Mouse (Mus musculus) MN1 (cell line): ENCODE measurements around the gene Rtn4rl2.

Experiments used
- DNase-seq: peaks from one replicate; pipeline ENCODE4 v3.0.0-alpha.2; 2016; ENCODE audit warnings: low spot score

The Rtn4rl2 gene

GRCm38 (mm10) chr2:84845226-84845625 lies 41.3 kb downstream of the Rtn4rl2 start:
- DNase-seq = no peak

- no peak for DNase-seq
Measured at GRCm38 (mm10) chr2:84843654-84844053, 42.9 kb downstream of the Rtn4rl2 start.

GRCm38 (mm10) chr2:84841905-84842304 lies 44.6 kb downstream of the Rtn4rl2 start:
- DNase-seq = no peak

DNA sequence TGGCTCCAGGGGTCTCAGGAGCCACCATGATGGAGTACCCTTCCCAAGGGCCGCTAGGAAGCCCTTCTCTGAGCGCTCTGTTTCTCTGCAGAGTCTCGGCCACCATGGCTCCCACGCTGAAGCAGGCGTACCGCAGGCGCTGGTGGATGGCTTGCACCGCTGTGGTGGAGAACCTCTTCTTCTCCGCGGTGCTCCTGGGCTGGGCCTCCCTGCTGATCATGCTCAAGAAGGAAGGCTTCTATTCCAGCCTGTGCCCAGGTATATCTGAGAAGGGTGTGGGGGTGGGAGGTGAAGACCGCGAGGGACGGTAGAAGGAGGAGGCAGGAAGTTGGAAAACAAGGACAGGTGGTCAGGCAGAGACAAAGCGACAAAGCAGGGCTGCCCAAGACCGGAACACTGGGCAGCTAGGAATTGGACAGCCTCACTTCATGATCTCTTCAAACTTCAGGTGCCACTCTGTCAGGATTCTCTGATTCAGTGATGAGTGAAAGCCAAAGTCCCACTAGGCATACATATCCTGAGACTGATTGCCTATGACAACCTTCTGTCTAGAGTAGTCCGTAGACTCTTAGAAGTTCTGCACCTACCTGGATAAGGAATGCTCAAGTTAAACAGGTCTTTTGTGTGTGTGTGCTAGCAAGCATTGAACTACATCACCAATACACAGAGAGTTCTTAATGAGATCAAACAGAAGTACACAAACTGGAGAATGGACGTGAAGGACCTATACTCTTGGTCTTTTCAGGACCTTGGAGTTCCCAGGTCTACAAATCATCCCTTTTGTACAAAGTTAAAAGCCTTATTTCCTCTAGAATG lies 45.6 kb downstream of the Rtn4rl2 start:
- DNase-seq = no peak

GRCm38 (mm10) chr2:84840016-84840747 lies 46.3 kb downstream of the Rtn4rl2 start:
- DNase-seq = no peak

DNA sequence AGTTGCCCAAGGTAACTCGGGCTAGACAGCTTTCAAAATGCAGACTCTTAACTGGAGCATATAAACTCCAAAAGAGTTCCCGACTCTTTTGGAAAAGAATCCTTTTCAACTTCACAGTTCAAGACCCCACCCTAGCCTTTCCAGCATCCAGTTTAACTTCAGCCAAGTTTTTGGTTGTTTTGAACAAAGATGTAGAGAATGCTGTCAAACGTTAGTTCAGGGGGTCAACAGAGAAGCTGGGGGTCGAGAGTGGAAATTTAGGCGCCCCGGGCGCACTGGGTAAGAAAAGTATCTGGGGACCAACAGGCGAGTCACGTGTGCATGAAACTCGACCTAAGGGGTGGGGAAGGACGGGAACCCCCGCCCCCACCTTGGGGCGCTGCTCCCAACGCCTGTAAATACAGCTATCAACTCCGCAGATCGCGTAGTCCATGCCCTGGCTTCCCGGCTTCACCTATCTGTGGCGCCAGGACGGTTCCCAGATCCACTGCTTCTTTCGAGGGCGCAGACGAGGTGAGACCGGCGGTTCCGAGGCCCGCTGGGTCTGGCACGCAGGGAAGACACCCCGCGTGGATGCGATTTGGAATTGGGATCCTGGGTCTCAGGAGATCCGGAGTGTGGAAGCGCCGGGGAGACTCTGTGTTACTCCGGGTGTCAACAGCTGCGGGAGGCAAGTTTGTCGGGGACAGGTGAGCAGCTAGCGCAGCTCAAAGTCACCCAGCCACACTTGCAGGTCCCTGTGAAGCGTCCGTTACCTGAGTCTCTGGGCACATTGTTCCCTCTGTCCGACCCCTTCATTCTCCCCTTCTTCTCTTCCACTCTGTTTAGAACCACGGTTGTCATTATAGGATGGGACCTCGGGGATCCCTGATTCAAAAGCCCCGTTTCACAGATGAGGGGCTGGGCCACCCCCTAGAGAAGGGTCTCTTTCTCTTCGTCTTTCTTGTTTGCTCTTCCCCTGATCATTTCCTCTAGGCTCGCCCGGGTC lies 47.2 kb downstream of the Rtn4rl2 start:
- DNase-seq = no peak

- DNase-seq = no peak
Measured at GRCm38 (mm10) chr2:84838593-84838949, 47.9 kb downstream of the Rtn4rl2 start, which contains the start of gene Slc43a1. Slc43a1 (plus strand) TSS chr2:84838850.

DNA sequence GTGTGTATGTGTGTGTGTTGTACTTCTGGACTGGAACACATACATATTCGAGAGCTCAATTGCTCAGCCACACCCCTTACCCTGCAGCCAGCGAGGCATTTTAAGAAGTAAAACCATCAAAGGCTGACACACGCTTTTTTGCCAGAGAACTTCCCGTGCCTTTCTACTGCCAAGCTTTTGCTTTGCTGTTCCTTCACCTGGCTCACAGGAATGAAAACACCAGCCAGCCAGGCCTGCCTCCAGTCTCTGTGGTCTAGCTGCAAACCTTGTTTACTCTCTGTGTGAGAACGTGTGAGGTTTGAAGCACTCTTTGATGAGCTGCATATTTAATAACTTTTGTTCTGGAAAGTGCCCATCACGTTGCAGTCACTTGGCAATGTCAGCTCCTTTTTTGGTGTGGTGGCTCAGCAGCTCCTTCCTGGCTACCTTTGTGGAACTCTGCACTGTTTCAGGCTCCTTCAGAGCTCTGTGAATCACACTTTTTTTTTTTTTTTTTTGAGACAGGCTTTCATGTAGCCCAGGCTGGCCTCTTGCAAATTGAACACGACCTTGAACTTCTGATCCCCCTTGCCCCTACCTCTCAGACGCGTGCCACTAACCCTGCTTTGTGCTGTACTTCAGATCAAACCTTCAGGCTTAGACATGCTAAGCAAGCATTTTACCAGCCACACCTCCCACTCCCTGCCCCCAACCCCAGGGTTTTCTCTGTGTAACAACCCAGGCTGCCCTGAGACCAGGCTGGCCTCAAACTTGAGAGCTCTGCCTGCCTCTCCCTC lies 48.5 kb downstream of the Rtn4rl2 start:
- DNase-seq = no peak

- no peak for DNase-seq
Measured at GRCm38 (mm10) chr2:84837107-84837506, 49.4 kb downstream of the Rtn4rl2 start.

GRCm38 (mm10) chr2:84831666-84832391 lies 54.7 kb downstream of the Rtn4rl2 start:
- DNase-seq = peak; percentile 89

GRCm38 (mm10) chr2:84827283-84827920 lies 59.1 kb downstream of the Rtn4rl2 start:
- peak; percentile 45 for DNase-seq

GRCm38 (mm10) chr2:84826488-84827282 lies 59.8 kb downstream of the Rtn4rl2 start, which contains the start of gene Timm10:
Timm10 (plus strand) TSS chr2:84826997.
- DNase-seq = peak; percentile 95

- peak; percentile 72 for DNase-seq
Measured at GRCm38 (mm10) chr2:84823237-84823636, 63.3 kb downstream of the Rtn4rl2 start.

GRCm38 (mm10) chr2:84822552-84822951 lies 64.0 kb downstream of the Rtn4rl2 start, which contains the start of gene Smtnl1:
Smtnl1 (minus strand) TSS chr2:84822652.
- no peak for DNase-seq
